Mouse (Mus musculus) lung, postnatal 25 days (tissue): ENCODE measurements around the gene E130114P18Rik.

Experiments
- DNase-seq: peaks from one replicate; pipeline ENCODE4 v3.0.0; 2022; ENCODE audit warnings: low spot score

E130114P18Rik gene

DNA sequence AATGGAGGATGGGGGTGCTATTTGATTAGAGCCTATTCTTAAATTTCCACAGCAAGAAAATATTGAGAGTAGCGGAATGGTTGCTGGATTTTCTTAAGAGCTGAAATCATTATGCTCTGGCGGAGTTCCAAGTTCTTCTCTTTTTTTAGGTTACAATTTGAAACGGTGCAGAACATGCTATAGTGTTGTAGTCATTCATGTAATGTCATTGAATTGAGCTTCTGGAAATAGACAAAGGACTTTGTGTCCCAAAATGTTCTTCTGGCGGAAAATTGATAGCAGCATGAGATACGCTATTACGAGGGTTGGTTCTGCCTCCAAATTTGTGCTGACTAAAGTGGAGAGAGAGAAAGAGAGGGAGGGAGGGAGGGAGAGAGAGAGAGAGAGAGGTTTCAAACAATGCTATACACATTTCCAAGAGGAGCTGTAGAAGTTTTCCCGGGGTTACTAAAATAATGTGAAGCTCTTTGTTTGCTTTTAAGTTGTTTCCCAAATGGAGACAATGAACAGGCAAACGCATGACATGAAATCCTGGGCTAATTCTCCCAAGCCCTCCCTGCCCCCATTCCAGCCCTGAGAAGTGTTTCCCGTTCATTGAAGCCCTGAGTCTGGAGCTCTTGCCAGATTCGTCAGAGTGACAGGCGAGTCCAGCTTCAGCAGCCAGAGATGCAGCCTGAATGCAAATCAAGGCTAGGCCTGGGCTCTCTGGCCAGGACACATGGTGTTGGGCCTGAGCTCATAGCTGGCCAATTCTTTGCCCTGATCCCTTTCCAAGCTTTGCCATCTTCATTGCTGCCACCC is 128.9 kb downstream of the E130114P18Rik start:
- no peak for DNase-seq

DNA sequence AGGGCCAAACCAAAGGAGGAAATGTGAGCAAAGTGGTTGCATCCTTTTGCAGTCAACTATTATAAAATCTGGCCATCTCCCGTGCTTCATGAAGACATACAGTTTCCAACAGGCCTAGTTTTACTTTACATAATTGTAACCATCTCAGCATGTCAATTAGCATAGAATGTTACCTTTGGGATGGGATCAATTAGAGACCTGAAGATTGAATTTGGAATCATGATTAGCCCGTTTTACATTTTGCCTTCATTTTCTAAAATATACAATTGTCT is 129.5 kb downstream of the E130114P18Rik start:
- no peak for DNase-seq

DNA sequence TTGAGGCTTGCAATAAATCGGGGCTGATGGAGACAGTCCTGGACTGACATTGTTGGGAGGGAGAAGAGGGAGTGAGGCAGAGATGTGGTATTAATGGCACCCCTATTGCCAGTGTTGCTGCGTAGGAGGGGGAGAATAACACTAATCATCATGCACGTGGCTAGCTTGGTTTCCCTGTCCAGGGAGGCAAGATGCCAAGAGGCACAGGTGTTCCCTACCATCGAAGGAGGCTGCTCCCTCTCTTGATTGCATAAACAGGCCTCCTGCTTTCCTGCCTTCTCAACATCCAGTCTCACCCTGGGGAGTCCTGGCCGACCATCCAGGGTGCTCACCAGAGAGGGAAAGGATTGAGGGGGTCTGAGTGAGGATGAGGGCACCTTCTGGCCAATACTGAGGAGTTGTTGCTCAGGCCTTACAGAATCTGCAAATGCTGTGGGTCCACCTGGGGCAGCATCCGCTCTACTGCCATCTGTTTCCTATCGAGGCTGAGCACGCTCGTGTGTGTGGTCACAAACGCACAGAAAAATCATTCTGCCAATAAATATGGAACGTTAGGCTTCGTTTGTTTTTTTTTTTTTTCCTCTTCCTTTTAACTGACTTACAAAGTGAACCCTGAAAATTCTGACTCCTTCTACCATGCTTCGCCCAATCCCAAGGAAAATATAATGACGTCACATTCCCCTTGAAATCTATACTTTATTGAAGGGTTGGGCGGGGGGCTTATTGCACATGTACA is 130.0 kb downstream of the E130114P18Rik start:
- DNase-seq, result no peak

DNA sequence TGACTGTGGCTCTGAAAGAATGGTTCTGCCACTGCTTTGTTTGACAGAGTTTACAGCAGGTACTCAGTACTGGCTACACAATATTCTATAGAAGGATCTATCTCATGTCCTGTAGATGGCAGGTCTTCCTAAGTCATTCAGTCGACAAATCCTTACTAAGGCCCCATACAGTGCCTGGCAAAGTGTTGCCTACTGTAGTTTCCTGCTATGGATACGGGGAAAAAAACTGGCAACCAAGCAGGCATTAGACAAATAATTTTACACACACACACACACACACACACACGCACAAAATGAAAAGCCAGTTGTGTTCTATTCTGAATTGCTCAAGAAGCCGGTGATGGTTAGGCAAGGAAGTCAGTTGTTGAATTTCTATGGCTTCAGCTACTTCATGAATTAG is 130.6 kb downstream of the E130114P18Rik start:
- DNase-seq, result no peak

DNA sequence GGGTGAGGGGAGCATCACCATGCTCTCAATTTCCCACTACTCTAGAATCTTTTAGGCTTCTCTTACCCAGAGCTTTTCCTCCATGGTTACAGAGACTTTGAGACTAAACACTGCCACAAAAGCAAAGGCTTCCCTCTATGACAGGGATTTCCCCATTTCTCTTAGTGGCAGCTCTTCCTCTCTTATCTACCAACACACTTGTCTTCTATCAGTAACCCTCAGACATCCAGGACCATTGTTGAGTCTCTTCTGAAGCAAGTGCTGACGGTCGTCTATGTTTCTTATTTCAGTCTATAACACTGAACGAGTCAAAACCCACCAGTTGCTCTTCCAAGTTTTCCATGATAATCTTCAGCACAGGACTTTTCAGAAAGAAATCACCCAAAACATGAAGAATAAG is 137.5 kb downstream of the E130114P18Rik start:
- DNase-seq, result no peak

DNA sequence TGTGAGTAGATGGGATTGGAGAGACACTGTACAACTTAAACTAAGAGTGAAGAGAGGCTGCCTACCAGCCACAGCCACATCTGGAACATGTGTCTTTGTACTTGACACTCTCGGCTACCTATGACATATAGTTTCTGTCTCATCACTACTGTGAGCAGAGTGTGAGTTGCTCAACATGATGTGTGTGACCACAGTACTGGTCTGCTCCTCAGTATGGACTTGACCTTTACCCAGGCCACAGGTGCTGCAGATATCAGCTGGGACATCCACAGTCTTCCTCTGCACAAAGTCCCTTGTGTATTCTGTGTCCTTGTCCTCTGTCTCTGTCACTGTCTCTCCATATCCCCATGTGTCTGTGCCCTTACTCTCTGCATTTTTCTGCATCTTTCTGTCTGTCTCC is 141.3 kb downstream of the E130114P18Rik start:
- DNase-seq, result no peak

DNA sequence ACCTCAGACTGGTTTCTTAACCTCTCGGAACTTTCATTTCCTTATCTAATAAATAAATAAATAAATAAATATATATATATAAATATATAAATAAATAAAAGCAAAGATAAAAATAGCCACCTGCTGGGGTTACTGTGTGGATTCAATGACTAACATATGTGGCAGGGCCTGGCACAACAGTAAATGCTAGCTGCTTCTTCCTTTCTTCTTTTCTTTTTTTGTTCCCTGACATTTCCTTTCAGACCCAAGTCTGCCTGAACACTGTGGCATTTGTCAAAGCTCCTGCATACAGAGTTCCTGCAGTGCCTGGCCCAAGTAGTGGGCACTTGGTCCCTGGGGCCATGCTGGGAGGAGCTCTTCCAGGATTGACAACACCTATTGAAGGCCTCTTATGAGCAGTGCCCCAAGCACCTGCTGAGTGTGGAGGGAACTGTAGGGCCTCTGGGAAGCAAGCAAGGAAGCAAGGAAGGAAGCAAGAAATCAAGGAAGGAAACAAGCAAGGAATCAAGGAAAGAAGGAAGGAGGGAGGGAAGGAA is 142.1 kb downstream of the E130114P18Rik start:
- no peak for DNase-seq

DNA sequence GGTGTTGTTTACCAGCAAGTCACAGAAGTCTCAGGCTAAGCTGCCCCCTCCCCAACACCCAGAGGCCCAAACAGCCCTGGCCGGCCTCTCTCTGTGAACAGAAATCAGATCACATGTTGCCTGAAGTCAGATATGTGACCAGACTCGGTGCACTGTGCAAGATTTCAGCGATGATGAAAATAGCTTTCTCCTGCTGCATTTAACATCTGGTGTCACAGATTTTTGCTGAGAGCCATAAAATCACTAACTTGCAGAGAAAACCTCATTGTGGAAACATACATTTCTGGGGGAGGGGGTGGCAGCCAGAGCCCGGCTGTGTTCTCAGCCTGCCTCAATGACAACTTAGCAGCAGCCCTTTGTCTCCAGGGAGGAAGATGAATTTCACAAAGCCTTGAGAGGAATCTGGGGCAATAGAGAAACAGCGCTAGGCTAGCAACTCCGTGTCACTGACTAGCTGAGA is 142.6 kb downstream of the E130114P18Rik start:
- DNase-seq, result no peak

DNA sequence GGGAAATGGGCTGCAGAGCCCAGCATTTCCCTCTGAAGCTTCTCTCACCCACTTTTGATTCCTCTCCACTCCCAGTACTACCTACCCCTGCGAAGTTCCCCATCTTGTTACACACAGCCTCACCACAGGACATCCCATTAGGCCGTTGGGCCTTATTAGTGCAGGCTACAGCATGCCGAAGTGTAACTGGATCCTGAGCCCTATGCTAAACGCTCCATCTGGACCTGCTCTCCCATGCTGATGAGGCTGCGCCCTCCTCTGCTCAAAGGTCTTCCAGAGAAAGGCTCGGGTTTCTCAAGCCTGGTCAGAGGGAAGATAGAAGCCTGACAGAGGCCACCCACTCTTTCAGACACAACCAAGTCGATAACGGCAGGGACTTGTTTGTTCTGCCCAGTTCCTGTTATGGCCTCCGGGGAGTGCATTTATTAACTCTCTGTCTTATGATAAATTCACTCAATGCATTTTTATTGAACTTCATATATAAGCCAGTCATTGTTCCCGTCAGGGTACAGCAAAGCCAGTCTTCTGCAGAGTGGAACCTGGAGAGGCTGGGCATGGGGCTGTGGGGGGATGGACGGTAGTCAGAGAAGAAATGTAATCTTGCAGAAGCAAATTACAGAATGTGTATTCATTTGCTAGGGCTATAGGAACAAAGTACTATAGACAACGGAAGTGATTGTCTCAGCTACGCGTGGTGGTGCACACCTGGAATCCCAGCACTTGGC is 148.8 kb downstream of the E130114P18Rik start:
- no peak for DNase-seq

DNA sequence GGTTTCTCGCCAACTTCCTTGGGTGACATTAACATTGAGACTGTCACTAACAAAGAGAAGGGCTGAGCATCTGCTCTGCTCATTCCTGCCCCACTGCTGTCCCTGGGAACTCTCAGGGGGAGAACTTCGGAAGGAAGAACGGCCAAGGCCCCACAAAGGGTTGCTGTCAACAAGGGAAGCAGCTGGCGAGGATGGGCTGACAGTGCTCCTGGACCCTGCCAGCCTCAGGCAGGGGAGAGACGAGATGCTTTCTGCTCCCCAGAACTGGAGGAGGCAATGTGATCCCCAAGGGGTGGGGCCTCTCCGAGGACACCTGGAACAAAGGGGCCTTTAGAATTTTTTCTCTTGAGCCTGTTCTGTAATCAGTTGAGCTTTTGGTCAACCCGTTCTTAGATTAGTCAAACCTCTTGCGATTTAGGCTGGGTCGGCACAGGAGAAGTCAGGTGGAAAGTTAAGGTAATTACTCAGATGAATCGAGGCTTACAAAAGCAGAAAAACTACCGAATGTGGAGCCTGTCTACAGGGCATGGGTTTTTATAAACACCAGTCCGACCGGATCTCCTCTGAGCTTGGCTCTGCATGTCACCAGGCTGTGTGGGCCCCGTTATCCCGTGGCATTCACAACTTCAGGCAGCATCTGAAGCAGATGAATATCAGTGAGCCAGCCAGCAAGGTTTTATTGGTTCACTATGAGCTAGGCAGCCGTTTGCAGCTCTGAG is 151.7 kb downstream of the E130114P18Rik start:
- no peak for DNase-seq

DNA sequence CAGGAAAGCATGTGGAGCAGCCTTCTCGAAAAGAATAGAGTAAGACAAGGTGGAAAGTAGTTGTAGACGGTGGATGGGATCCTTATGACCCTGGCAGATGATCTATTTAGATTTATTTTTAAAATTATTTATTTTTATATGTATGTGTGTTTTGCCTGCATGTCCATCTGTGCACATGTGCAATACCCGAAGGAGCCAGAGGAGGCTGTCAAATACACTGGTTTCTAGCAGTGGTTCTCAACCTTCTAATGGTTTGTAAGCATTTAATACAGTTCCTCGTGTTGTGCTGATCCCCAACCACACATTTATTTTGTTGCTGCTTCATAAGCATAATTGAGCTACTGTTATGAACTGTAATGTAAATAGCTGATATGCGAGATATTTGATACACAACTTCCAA is 154.7 kb downstream of the E130114P18Rik start:
- no peak for DNase-seq

DNA sequence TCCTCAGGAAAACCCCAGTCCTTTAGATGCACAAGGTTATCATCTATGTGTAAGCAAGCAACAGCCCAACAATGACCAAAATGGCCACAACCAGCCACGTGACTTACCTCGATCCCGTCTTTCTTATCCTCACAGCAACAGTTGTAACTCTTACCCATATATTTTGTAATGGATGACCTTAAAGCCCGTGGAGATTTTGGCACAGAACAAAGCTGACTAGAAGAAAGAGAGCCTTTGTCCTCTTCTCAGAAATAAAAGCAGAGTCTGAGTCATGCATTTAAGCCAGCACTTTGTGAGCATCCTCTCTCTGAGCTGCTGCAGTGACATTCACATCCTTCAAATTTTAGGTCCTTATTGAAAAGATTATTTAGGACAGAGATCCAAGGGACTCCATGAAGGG is 156.1 kb downstream of the E130114P18Rik start:
- DNase-seq, result no peak

DNA sequence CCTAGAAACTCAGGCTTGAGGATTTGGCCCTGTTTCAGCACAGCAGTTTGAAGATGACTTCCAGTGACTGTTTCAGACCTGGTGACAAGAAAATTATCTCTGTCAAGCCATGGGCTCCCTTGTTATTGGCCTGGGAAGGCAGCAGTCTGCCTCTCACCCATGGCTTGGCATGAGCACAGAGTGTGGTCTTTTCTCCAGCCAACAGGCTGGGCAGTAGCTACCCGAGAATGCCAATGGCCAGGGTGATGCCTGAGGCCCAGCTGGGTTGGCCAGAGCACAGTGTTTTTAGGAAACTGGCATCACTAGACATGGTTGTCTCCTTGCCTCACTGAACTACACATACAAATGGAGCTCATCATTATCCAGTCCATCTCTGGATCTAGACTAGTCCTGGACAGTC is 157.5 kb downstream of the E130114P18Rik start:
- no peak for DNase-seq

DNA sequence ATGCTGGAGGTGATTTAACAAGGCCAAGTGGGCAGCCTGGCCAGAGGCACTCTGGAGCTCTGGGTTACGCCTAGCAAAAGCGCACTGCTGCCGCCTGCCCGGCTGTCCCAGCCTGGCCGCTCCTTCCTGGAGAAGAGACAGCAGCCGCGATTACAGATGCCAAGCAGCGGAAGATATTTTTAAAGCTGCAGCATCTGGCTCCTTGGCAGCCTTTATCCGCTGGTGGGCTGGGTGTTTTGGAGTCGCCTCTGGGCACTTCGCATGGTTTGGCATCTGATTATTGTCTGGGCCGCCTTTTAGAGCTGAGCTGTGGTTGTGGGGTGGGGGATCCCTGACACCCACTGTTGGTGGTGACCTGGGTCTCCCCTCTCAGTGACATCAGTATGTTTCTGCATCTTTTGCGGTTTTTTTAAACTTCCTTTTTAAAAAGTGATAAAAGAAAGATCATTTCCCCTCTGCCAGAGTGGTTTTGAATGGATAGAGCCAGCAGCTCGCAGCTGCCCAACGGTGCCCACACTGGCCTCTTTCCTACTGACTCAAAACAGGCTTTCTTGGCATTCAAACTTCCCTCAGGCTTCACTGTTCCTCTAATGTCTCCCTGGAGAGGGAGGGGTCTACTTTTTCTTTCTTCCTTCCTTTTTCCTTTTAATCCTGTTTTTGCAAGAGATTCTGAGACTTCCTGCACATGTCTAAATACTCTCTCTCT is 159.1 kb downstream of the E130114P18Rik start:
- DNase-seq, result no peak

DNA sequence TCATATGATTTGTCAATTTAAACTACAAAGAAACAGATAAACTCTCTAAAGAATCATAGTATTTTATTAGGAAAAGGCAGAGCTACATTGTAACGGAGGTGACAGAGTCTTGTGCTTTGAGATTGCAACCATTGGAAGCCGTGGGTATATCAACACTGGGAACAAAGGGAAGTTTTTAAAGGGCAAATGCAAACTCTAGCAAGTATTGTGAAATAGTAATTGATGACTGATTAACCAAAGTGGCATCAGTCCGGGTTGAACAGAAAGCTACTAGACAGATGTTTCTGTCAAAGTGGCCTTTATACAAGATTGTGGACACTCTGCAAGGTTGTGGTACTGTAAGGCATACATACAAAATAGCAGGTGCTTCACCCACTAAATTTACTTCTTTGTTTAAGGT is 162.8 kb downstream of the E130114P18Rik start:
- no peak for DNase-seq

DNA sequence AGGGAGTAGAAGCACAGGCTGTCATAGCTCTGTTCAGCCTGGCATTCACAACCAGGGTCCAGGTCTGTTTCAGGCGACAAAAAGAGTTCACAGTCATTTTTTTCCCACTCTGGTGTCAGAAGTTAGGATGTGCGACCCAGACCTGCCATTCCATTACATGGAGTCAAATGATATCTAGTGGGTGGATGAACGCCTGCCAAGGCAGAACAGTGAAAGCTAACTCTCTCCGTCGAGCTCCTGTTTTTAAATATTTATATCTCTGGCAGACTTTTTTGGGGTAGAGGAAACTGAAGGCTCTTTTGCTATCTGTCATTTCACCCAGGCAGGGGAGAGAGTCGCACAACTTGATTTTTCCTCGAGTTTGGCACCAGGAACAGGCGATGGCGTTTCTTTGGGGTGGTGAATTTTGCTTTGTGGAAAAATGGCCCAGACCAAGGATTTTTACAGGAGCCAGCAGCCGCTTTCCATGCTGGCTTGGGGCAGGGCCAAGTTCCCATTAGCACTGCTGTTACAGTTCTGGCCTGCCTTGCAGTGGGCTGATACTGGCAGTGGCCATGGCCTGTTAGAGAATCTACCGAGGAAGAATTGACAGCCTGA is 166.5 kb downstream of the E130114P18Rik start:
- DNase-seq, result peak; percentile 18

DNA sequence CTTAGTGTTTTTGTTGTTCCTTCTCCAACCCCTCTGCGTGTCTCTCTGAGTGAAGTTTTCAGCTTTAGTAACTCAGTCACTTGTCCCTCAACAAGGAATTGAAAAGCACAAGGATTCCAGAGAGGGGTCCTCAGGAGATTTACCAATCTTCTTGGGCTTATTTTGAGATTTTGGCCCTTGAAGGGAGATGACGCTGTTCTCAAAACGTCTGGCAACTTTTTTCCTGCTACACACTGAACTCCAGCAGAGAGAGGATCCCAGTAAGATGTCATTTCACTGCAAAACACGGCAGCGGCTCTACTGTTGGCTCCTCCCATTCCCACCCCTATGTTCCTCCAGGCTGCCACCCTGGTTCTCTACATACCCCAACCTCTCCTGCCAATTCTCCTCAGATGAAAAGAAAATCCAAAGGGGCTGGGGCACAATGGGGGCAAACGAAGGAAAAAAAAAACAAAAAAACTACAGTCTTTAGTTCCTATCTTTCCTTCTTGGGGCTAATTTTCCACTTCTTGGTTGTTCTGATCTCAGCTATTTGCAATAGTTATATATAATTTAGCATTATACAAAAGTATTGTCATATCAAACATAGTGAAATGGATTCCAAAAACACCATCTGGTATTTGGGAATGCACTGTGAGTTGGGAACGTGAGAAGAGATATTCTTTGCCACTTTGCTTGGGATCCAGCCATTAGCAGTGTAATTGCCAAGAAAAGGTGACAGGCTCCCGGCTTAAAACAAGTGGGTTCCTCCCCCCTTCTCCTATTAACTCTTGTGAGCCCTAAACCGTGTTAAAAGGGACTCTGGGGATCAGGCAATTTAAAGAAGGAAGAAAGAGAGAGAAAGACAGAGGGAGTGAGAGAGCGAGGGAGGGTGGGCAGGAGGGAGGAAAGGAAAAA is 167.8 kb downstream of the E130114P18Rik start:
- DNase-seq, result no peak

DNA sequence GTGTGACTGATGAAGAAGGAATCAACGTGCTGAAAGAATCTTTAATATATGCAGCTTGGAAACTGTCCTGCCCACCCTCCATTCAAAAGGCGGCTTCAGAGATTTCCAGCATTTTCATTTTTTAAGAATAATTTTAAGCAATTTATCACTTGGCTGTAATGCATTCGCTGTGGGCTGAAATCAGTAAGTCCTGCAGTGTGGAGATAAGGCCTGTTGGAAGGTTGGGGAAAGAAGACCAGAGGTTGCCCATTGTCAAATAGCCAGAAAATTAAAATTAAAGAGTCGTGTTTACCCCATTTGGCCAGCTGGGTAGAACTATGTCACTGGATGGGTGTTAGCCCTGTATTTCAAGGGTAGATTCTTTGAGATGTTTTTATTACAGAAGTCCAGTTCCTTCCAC is 168.5 kb downstream of the E130114P18Rik start:
- no peak for DNase-seq

DNA sequence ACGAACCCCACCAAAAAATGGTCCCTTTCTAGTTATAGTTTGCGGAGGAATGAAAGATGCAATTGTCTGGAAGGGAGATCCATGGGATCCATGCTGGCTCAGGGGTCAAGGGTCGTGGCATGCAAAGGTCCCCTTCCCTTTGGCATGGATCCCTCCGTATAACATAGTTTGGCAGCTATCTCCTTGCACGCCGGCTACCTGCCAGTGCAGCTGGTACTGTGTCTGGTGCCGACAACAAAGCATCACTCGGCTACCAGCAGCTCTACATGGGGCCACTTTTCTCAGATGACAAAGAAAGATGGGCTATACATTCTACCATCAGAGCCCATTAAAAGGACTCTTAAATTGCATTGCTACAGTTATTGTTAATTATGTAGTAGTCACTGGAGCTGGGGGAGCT is 169.2 kb downstream of the E130114P18Rik start:
- no peak for DNase-seq

DNA sequence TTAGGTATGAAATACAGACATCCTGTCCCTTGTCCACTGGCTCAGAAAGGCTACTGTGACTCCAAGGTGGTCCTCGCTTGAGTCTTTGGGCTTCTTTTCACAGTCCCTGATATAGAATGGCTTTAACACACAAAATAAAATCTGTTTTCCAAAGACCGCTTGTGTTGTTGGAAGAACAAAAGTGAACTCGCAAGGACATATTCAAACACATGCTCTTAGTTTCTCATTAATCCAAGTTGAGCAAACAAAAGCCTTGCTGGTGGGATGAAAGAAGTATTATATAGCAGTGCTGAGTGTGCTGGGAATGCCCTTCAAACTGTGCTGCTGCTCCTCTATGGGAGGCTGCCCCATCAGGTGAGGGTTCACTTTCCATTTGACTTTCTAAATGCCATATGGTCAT is 169.7 kb downstream of the E130114P18Rik start:
- DNase-seq, result no peak
